Mouse (Mus musculus) layer of hippocampus, adult 9-10 months (tissue): ENCODE measurements around the gene Edem1.
"Not testable (repeated sequence)": the region's sequence is repeated elsewhere in the genome, so short reads cannot be mapped to it uniquely, and the experiment has no call there.

Experiments used
- DNase-seq: peaks from one replicate; pipeline ENCODE4 v3.0.0; 2022; ENCODE audit warnings: low spot score

The Edem1 gene

DNA sequence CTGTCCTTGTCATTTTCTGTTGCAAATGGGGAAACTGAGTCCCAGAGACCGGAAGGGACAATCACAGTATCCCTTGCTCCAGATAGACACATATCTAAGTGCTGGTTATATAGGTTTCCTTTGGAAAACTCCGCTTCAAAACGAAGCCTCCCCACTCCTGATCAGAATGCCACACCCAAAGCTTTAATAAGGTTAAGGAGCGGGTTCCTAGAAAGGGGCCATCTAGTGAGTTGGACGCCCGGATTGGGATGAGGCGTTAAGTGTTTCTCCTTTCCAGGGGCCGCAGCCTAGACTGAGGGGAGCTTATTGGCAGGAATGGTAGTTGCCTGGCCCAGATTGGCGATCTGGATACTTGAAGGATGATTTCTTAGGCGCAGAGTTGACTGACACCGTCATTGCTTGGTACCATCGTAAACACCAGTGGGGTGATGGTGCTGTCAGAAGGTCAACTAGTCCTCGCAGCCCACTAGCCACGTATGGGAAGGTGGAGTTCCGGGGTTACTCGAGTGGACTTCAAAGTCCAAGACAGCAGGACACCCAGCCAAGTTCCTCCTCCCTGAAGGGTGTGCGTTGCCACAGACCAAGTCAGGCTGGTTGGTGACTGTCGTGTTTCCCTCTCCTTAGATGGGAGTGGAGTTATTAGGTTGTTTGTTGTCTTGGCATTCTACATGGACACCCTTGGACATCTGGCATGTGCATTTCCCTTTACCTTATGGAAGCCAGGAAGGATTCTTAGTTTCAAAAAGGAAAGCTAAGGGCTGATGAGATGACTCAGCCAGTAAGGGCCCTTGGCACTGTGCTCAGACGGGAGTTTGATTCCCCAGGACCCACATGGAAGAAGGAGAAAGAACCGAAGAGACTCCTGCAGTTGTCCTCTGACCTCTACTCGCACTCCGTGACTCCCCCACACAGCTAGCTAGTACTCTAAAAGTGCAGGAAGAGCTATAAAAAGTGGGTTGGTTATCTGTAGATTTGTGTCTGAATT is 1.2 kb downstream of the Edem1 start:
- DNase-seq = no peak

DNA sequence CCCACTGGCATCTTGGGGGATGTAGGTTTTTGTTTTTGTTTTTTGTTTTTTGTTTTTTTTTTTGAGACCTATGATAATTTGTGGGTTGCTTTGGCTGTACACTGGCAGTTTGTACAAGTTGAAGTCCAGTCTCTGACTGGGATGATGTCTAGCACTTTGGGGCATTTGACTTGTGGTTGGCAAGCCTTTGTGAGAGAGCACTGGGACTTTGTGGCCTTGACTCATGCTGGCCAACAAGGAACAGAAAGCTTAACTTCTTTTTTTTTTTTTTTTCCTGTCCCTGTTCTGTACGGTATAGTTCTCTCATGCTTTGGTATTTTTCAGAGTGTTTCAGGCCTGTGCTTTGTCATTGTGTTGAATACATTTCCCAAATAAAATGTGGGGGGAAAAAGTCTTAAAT is 3.7 kb downstream of the Edem1 start:
- no peak for DNase-seq

- no peak for DNase-seq
Measured at GRCm38 (mm10) chr6:108832989-108833388, 4.5 kb downstream of the Edem1 start.

- no peak for DNase-seq
Measured at GRCm38 (mm10) chr6:108833963-108834697, 5.7 kb downstream of the Edem1 start.

- DNase-seq = no peak
Measured at GRCm38 (mm10) chr6:108835765-108836691, 7.6 kb downstream of the Edem1 start.

DNA sequence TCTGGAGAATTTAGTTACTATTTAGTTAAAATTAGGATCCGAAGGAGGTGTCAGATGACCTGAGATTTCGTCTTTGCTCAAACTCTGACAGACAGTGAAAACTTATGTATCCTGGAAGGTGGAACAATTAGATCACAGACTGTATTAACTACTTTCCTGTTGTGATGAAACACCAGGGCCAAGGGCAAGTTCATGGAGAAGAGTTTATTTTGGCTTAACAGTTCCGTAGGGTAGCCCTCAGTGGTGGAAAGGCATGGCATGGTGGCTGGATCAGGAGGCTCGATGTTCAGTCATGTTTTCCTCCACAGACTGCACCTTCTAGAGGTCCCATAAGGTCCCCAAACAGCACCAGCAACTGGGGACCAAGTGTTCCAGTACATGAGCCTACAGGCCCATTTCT is 8.6 kb downstream of the Edem1 start:
- DNase-seq = no peak

DNA sequence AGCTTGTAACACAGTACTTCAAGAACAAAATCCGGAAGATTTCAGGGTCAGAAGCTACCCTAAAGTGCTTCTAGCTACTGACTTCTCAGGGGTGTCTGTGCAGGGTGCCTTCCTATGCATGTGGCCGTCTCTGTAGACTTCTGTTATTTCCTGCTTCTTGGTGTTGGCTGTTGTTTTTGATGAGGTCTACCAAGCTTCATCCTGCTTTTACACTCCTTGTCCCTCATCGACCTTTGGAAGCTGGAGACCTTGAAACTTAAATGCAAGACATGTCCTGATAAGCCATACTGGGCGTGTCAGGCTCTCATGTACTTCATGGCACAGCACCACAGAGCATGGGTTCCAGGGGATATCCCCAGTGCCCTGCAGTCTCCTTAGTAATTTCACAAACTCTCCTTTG is 9.5 kb downstream of the Edem1 start:
- DNase-seq = no peak

DNA sequence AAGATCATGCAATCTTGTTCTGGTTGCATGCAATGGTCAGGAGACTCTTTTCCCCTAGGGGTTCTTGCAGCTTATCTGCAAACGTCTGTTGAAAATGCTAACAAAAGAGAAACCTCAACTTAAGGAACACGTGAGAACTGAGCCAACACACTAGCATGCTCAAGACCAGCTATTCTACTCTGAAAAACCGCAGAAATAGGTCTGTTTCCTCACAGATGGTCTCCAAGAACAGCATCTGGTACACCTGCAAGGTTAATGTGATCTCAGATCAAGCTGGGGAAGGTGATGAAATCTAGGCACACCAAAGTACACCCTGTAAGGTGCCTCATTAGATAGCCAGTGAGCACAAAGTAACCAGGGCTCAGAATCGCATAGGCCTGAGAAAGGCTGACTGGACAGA is 11.0 kb downstream of the Edem1 start:
- no peak for DNase-seq

DNA sequence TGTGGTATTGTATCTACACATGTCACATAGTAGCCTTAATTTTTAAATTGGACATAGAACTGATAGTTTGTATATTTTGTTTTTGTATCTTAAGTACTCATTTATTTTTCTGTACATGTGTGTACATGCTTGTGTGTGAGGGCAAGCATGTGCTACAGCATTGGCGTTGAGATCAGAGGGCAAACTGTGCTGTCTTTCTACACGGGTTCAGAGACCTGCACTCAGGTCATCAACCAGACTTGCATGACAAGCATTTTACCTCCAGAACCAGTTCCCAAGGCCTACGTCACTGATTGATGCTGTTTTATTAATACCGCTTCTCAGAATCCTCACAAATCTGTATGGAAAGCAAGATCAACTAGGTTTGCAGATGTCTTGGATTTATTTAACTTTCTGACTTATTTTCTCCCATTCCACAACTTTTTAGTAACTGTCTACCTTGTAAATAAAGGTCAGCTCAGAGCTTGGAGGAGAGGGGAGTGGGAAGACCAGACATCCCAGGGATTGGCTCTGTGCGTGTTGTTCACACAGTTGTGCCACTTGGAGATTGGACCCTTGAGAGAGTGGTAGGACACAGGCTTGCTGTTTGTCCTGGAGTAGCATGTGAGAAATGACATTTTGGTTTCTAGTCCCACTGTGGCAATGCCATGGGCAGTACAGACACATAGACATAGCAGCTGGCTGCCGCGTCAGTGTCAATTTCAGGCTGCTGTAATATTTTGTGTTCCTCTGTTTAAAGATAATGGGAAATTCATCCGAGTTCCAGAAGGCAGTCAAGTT is 12.6 kb downstream of the Edem1 start:
- no peak for DNase-seq

- DNase-seq = no peak
Measured at GRCm38 (mm10) chr6:108843664-108844063, 15.2 kb downstream of the Edem1 start.

GRCm38 (mm10) chr6:108844093-108844492 is 15.7 kb downstream of the Edem1 start:
- DNase-seq = no peak

GRCm38 (mm10) chr6:108844771-108845170 is 16.3 kb downstream of the Edem1 start:
- no peak for DNase-seq

- DNase-seq = no peak
Measured at GRCm38 (mm10) chr6:108852088-108852670, 23.7 kb downstream of the Edem1 start.

DNA sequence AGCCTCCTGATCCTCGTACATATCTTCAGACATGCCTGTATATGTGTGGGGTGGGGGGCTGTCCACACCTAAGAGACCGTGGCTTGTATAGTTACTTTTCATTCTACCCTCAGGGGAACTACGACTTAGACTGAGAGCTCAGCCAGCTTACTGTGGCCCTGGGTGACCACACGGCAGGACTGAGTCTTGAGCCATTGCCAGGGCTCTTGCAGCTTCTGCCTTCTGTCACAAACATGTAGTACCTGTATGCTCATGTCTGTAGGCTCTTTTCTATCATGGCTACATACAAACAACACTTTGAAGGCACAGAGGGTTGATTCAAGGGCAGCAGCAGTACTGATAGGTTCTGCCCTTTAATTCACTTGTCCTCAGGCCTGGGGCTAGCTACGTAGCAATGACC is 24.5 kb downstream of the Edem1 start:
- DNase-seq = no peak

GRCm38 (mm10) chr6:108858583-108858982 is 30.1 kb downstream of the Edem1 start:
- DNase-seq = no peak

DNA sequence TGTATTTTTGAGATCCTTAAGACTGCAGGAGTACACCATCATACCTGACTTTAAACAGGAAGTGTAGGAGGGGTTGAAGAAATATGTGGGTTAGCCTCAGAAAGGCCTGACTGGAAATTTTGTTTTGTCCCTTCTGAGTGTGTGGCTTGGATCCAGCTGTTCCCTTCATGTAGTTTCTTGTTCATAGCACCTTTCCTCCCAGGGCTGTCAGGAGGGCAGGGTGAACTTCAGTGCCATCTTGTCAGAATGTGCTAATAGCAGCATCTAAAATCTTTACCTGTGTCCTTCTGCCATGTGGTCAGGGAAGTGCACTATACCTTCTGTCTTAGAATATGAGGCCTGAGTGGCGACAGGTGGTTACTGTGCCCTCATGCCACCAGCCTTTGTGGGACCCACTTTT is 32.8 kb downstream of the Edem1 start:
- DNase-seq = no peak

- DNase-seq = no peak
Measured at GRCm38 (mm10) chr6:108862548-108862947, 34.1 kb downstream of the Edem1 start.

DNA sequence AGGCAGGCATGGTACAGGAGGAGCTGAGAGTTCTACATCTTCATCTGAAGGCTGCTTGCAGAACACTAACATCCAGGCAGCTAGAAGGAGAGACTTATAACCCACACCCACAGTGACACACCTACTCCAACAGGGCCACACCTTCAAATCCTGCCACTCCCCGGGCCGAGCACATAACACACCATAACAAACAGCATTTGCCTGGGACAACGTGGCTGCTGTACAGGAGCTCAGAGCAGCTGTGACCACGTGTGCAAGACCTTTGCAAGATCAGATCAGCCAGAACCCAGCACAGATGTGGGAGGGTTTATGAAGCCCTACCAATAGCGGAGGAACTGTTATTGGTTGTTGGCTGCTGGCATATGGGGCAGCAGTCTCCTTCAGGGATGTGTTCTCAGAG is 37.9 kb downstream of the Edem1 start:
- DNase-seq = no peak

- not testable (repeated sequence) for DNase-seq
Measured at GRCm38 (mm10) chr6:108869031-108869430, 40.6 kb downstream of the Edem1 start.

- DNase-seq = no peak
Measured at GRCm38 (mm10) chr6:108870421-108870820, 42.0 kb downstream of the Edem1 start.

GRCm38 (mm10) chr6:108871251-108871650 is 42.8 kb downstream of the Edem1 start:
- no peak for DNase-seq
